Mouse (Mus musculus): ENCODE data around the gene 4930544D05Rik. TPM values are rescaled to one million over a fixed set of nuclear protein-coding genes. Genes with fewer than 3 reads are reported as not detected.
A peak's percentile ranks its signal among the peaks of the same experiment; 100 is the strongest.

4930544D05Rik gene
- total RNA-seq, 2 experiments from 2014 or later = not detected

DNA sequence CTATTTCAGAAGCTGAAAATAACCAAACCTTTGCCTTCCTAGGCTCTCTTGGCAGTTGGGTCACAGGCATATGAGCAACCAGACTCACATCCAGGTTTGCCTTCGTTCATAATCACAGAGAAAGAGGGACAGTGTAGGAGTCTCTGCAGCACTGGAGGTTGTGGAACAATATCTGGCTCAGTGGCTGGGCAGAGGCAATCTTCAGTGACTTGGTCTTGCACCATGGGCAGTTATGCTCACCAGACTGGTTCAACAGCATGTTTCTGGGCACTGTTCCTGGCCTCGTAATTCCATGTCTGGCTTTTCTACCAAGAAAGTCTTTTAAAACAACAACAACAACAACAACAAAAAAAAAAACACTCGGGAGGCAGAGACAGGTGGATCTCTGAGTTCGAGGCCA, 20.0 kb downstream of the 4930544D05Rik start:
- DNase-seq = no peak
- intact Hi-C loops (cut with DNase I; ENCODE audit: low total_unique reads) = no loop called here

GRCm38 (mm10) chr11:70637764-70638163, 22.1 kb downstream of the 4930544D05Rik start:
- intact Hi-C loops (cut with DNase I; ENCODE audit: low total_unique reads) = no loop called here
- DNase-seq = no peak

DNA sequence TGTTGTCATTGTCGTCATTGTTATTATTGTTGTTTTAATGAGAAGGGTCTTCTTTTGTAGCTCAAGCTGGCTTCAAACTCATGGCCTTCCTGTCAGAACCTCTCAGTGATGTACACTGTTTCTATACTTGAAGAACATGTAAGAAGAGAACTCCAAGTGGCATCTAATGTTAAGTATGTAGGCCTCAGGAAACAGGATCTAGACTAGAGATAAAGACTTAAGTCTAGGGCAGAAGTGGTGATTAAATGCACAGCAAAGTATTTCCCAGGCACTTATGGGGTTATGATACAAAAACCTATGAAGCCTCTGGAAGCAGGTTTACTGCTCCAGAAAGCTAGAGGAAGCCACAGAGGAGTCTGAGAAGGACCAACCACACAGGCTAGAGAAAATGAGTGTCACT, 22.6 kb downstream of the 4930544D05Rik start:
- intact Hi-C loops (cut with DNase I; ENCODE audit: low total_unique reads) = no loop called here
- DNase-seq = no peak

GRCm38 (mm10) chr11:70638714-70639278, 23.1 kb downstream of the 4930544D05Rik start, which contains the start of gene Gp1ba:
Gene Gp1ba (plus strand): TSS chr11:70639122.
- intact Hi-C loops (cut with DNase I; ENCODE audit: low total_unique reads) = no loop called here

DNA sequence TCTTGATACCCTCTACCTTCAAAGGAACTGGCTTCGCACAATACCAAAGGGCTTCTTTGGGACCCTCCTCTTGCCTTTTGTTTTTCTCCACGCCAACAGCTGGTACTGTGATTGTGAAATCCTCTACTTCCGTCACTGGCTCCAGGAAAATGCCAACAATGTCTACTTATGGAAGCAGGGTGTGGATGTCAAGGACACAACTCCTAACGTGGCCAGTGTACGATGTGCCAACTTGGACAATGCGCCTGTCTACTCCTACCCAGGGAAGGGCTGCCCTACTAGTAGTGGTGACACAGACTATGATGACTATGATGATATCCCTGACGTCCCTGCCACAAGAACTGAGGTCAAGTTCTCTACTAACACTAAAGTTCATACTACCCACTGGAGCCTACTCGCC, 24.3 kb downstream of the 4930544D05Rik start:
- DNase-seq = no peak
- intact Hi-C loops (cut with DNase I; ENCODE audit: low total_unique reads) = no loop called here

More at GRCm38 (mm10) chr11:70638714-70639278, 23.1 kb downstream of the 4930544D05Rik start, which contains the start of gene Gp1ba:
- no peak for DNase-seq

DNA sequence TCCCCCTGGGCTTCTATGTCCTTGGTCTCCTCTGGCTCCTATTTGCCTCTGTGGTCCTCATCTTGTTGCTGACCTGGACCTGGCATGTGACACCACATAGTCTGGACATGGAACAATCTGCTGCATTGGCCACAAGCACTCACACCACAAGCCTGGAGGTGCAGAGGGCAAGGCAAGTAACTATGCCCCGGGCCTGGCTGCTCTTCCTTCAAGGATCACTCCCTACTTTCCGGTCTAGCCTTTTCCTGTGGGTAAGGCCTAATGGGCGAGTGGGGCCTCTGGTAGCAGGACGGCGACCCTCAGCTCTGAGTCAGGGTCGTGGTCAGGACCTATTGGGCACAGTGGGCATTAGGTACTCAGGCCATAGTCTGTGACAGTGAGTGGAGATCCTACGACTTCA, 25.6 kb downstream of the 4930544D05Rik start:
- DNase-seq = no peak

GRCm38 (mm10) chr11:70643051-70643450, 27.4 kb downstream of the 4930544D05Rik start:
- no peak for DNase-seq
- intact Hi-C loops (cut with DNase I; ENCODE audit: low total_unique reads) = no loop called here

More for the DNA sequence above, 25.6 kb downstream of the 4930544D05Rik start:
- intact Hi-C loops (cut with DNase I; ENCODE audit: low total_unique reads) = no loop called here

- intact Hi-C loops (cut with DNase I; ENCODE audit: low total_unique reads) = no loop called here
- no peak for DNase-seq
Observed at GRCm38 (mm10) chr11:70644564-70645103, 29.0 kb downstream of the 4930544D05Rik start.

DNA sequence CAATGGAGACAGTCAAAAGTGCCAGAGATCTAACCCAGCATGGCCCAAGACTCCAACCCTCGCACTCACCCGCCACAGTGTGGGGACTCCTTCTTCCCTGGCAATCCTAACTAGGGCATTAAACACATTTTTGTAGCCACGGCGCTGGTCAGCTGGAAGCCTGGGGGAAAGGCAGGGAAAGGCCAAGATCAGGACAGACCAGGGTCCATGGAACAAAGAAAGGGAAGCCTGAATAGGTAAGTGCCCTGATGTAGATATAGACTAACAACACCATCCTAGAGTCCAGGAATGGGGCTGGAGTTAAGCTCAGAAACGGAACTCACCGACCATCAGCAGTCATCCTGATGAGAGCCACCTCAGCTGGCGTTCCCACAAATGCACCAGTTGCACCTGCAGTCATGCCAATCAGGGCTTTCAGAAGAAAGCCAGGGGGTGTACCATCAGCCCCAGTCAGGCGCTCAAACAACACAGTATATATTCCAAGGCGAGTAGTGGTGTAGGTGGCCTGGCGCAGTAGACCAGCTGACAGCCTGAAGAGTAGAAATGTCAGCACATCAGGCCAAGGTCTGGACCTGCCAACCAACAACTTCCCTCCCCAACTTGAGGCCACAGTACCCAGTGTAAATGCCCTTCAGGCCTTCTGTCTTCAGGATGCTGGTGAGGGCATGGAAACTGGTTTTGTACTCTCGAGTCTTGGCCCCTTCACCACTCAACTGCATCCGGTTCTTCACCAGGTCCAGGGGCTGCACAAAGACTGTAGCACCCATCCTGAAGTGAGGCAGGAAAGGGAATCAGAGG, 30.0 kb downstream of the 4930544D05Rik start:
- intact Hi-C loops (cut with DNase I; ENCODE audit: low total_unique reads) = no loop called here

GRCm38 (mm10) chr11:70646259-70646555, 30.6 kb downstream of the 4930544D05Rik start:
- DNase-seq = no peak

More for the DNA sequence above, 30.0 kb downstream of the 4930544D05Rik start:
- no peak for DNase-seq

GRCm38 (mm10) chr11:70646691-70647650, 31.3 kb downstream of the 4930544D05Rik start, which contains the start of the genes Rnf167 and Slc25a11:
Gene Rnf167 (plus strand): TSS chr11:70647235.
Gene Slc25a11 (minus strand): TSS chr11:70647479.
- intact Hi-C loops (cut with DNase I; ENCODE audit: low total_unique reads) = no loop called here

More at GRCm38 (mm10) chr11:70646259-70646555, 30.6 kb downstream of the 4930544D05Rik start:
- intact Hi-C loops (cut with DNase I; ENCODE audit: low total_unique reads) = no loop called here

GRCm38 (mm10) chr11:70647716-70648420, 32.2 kb downstream of the 4930544D05Rik start:
- intact Hi-C loops (cut with DNase I; ENCODE audit: low total_unique reads) = no loop called here
- no peak for DNase-seq

More at GRCm38 (mm10) chr11:70646691-70647650, 31.3 kb downstream of the 4930544D05Rik start, which contains the start of the genes Rnf167 and Slc25a11:
- DNase-seq = peak; percentile 96

DNA sequence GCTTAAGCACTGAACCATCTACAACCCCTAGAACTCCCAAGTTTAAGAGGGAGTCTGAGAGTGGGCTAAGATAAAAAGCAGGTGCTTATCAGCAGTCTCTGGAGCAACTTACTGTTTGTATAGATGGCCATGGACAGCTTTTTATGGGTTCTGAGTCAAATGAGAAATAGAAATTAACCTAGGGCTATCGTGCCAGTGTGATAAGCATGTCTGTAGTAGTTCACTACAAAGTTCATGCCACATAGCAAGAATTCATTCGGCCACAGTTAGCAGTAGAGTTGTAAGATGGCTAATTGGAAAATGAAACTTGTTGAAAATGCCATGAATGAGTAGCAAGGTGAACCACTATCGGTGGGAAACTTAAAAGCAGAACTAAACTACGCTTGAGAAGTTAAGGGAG, 32.9 kb downstream of the 4930544D05Rik start:
- intact Hi-C loops (cut with DNase I; ENCODE audit: low total_unique reads) = no loop called here
- DNase-seq = no peak

- intact Hi-C loops (cut with DNase I; ENCODE audit: low total_unique reads) = no loop called here
- DNase-seq = no peak
Observed at GRCm38 (mm10) chr11:70649185-70649734, 33.6 kb downstream of the 4930544D05Rik start.

DNA sequence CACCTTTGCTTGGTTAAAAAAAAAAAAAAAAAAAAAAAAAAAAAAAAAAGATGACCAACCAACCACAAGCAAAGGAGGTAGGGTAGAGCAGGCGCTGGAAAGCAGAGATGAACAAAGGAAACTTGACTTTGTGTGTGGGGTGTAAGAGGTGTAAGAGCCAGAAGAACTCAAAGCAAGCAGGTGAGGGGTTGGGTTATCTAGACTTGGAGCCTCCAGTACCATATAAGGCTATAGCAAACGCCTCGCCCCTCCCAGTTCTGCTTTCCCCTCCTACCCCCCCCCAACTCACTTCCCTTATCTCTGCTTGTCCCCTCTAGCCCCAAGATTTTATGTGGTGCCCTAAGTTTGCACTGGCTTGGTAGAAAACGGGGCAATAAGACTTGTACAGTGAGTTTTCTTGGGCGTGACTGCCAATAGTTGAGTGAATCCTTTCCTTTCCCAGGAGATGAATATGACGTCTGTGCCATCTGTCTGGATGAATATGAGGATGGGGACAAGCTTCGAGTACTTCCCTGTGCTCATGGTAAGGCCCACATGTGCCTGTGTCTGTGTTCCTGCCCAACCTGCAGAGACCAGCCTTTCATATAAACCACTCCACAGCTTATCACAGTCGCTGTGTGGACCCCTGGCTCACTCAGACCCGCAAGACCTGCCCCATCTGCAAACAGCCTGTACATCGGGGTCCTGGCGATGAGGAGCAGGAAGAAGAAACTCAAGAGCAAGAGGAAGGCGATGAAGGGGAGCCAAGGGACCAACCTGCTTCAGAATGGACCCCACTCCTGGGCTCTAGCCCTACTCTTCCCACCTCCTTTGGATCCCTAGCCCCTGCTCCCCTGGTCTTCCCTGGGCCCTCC, 34.9 kb downstream of the 4930544D05Rik start:
- DNase-seq = no peak
- intact Hi-C loops (cut with DNase I; ENCODE audit: low total_unique reads) = no loop called here

DNA sequence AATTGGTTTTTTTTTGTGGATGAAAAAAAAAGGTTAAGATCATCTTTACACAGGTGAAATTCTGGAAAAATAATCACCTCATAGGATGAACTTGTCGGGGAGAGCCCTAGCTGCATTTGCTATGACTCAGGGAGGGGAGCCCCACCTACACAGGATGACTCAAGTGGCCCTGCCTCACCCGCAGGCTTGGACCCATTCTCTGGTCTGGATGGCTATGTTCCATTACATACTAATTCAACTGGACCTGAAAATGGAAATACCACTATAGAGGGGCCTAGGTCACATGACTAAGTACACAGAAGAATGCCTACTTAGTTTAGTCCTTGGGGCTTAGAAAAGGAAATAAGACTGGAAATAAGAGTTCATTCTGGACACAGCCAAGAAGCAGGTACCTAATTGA, 35.7 kb downstream of the 4930544D05Rik start:
- DNase-seq = no peak
- intact Hi-C loops (cut with DNase I; ENCODE audit: low total_unique reads) = no loop called here

DNA sequence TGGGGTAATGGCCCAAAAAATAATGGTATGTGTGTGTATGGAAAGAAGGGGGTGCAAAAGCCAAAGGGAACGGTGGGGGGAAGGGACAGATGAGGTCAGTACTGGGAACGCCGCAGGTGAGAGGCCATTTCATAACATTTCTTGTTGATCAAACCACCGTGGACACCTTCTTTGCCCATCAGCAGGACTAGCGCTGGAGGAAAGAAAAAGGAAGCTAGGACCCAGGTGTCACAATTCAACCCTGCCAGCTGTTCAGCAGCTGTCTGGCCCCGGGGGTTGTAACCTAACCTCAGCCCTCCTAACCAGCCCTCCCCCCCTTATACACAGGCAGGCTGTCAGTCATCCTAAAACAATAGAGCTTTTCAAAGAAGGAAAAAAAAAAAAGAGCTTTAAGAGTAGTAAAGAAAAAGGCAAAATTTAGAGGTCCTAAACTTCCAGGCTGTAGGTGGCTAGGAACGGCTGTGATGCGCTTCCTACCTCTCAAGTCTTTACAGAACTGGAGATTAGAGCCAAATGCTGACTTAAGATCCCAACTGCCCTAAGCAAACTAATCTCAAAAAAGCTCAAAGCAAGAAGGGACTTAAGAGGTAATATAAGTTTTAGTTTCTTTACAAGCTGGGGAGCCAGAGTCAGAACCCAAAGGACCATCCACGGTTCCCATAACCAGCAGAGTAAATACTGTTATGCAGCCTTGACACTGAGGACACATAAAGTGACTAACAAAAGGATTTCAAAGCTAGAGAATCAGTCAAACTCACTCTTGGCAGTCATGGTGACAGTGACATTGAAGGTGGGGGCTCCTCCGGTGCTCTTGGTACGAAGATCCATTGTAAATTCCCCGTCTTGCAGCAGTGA, 36.6 kb downstream of the 4930544D05Rik start:
- no peak for DNase-seq
- intact Hi-C loops (cut with DNase I; ENCODE audit: low total_unique reads) = no loop called here
